Mouse (Mus musculus) lung, embryonic 15.5 days (tissue): ENCODE data around the gene Zfp768. TPM values are rescaled to one million over a fixed set of nuclear protein-coding genes. Genes with fewer than 3 reads are reported as not detected.
"Not testable (repeated sequence)": the region's sequence is repeated elsewhere in the genome, so short reads cannot be mapped to it uniquely, and the experiment has no call there.

Source experiments
- ATAC-seq: fragments of 200-750 bp; cut with Nextera tagmentation; 2 replicates; pipeline ENCODE4 v1.8.0; 2017; ENCODE audit warnings: moderate number of reproducible peaks, borderline replicate concordance; ENCODE audit not compliant: low FRiP score, low TSS enrichment; ENCODE audit errors: extremely low read depth
- H3K27ac ChIP-seq: fragments of 300-500 bp; sonication (generic); 2 replicates; pipeline ENCODE4 v1.5.1; 2015; ENCODE audit warnings: moderate library complexity, mild to moderate bottlenecking, inconsistent platforms
- H3K27me3 ChIP-seq: fragments of 300-500 bp; sonication (generic); 2 replicates; pipeline ENCODE4 v1.6.1; 2015; ENCODE audit warnings: inconsistent platforms
- H3K36me3 ChIP-seq: fragments of 300-500 bp; sonication (generic); 2 replicates; pipeline ENCODE4 v1.6.1; 2015; ENCODE audit warnings: inconsistent platforms
- H3K4me1 ChIP-seq: fragments of 300-500 bp; sonication (generic); 2 replicates; pipeline ENCODE4 v1.6.1; 2015; ENCODE audit warnings: inconsistent platforms
- H3K4me2 ChIP-seq: fragments of 300-500 bp; sonication (generic); 2 replicates; pipeline ENCODE4 v1.6.1; 2015; ENCODE audit warnings: inconsistent platforms, mild to moderate bottlenecking, moderate library complexity
- H3K4me3 ChIP-seq: fragments of 300-500 bp; sonication (generic); 2 replicates; pipeline ENCODE4 v1.5.1; 2015; ENCODE audit warnings: mild to moderate bottlenecking, inconsistent platforms
- H3K9ac ChIP-seq: fragments of 300-500 bp; sonication (generic); 2 replicates; pipeline ENCODE4 v1.6.1; 2015; ENCODE audit warnings: inconsistent platforms
- H3K9me3 ChIP-seq: fragments of 300-500 bp; sonication (generic); 2 replicates; pipeline ENCODE4 v1.6.1; 2016; ENCODE audit warnings: inconsistent platforms
- WGBS: fragments of 180-500 bp; shearing (Covaris S2); methylation state at CpG from one replicate; pipeline ENCODE4 v1.1.7; 2015; 5-methylcytosine and 5-hydroxymethylcytosine counted together
- polyA plus RNA-seq: library from polyadenylated mRNA; unstranded; fragments of >200 nt; fragmentation: Nextera tagmentation; extraction: Ambion mirVana; gene quantifications from 2 replicates; pipeline ENCODE4 v1.2.1, GENCODE M21; 2015

Zfp768 gene
- polyA plus RNA-seq: 16.8 and 18.1 TPM in 2 replicates

DNA sequence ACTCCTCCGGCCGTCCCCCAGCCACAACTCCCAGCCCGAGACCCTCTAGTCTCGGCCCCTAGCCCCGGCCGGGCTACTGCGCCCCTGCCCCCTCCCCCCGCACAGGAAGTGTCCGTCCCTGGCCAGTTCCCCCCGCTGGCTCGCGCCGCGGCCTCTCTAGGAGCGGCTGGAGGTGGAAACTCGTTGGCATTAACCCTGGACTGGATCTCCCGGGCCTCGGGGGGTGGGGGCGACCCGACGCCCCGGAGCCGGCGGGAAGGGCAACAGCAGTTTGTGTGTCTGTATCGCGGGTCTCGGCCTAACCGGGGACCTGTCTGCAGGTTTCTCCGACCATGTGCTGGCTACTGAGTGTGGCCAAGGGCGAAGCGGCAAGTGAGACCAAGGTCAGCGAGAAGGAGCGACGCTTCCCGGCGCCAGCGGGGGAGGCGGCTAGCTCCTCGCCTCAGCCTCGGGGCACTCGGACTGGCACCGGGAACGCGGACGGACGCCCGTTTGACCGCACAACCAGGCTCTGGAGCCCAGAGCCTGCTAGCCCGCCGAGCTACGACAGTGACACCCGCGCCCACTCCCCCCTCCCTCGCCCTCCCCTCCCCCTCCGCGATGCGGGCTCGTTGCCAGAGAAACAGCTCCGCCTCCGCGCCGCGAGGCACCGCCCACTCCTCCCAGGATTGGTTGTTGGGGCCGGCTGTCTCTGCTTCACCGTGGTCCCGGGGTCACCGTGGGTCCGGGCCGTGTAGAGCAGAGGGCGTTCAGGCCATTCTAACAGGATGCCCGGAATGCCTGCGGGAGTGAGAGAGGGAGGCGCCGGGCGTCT, at the start of gene Zfp768:
Gene Zfp768 (minus strand): TSS at position 78 of the 814 bp plus-strand sequence.
- Histone ChIP-seq H3K27ac (peak within 1 kb of the TSS; percentile 97), H3K4me1 (peaks cover 25% of the 10 kb centered on the region)
- under 1% methylated on average over 75 of the region's 76 CpGs for WGBS

GRCm38 (mm10) chr7:127393944-127394333, 48.5 kb upstream of the Zfp768 start:
- H3K4me2 ChIP-seq: peak overlapping the region; percentile 86
- H3K4me1 ChIP-seq: peaks cover 13% of the 10 kb centered on the region
- H3K4me3 ChIP-seq: peak overlapping the region; percentile 66
- H3K27ac ChIP-seq: peak overlapping the region; percentile 85; the same call in 1 of the 2 replicates
- no peak; the same call in 1 of the 2 replicates for ATAC-seq
- 11% methylated on average over 7 of the region's 7 CpGs for WGBS
- no peaks in the 10 kb centered on the region for H3K9me3 ChIP-seq
- peaks cover 7% of the 10 kb centered on the region; the same call in 1 of the 2 replicates for H3K36me3 ChIP-seq
- H3K9ac ChIP-seq: peak overlapping the region; percentile 49
- no peaks in the 10 kb centered on the region for H3K27me3 ChIP-seq

More for the DNA sequence above, at the start of gene Zfp768:
- Histone ChIP-seq H3K4me2 (peak within 1 kb of the TSS; percentile 82), H3K27me3 (no peaks in the 10 kb centered on the region), H3K36me3 (peaks cover 26% of the 10 kb centered on the region), H3K9ac (peak within 1 kb of the TSS; percentile 98), H3K9me3 (no peaks in the 10 kb centered on the region), H3K4me3 (peak within 1 kb of the TSS; percentile 97)
- peak; percentile 91 for ATAC-seq

- under 1% methylated on average over 45 of the region's 45 CpGs for WGBS
- H3K36me3 ChIP-seq: peaks cover 7% of the 10 kb centered on the region; the same call in 1 of the 2 replicates
- peaks cover 13% of the 10 kb centered on the region for H3K4me1 ChIP-seq
- ATAC-seq: peak; percentile 94
- no peaks in the 10 kb centered on the region for H3K9me3 ChIP-seq
- H3K4me2 ChIP-seq: peak within 1 kb of the TSS; percentile 86
- H3K27ac ChIP-seq: peak within 1 kb of the TSS; percentile 85
- H3K9ac ChIP-seq: peak within 1 kb of the TSS; percentile 82
- peak within 1 kb of the TSS; percentile 66 for H3K4me3 ChIP-seq
- H3K27me3 ChIP-seq: no peaks in the 10 kb centered on the region
Measured at GRCm38 (mm10) chr7:127393157-127393943, 48.0 kb upstream of the Zfp768 start, which contains the start of gene E430018J23Rik. E430018J23Rik (minus strand) TSS chr7:127393629.

DNA sequence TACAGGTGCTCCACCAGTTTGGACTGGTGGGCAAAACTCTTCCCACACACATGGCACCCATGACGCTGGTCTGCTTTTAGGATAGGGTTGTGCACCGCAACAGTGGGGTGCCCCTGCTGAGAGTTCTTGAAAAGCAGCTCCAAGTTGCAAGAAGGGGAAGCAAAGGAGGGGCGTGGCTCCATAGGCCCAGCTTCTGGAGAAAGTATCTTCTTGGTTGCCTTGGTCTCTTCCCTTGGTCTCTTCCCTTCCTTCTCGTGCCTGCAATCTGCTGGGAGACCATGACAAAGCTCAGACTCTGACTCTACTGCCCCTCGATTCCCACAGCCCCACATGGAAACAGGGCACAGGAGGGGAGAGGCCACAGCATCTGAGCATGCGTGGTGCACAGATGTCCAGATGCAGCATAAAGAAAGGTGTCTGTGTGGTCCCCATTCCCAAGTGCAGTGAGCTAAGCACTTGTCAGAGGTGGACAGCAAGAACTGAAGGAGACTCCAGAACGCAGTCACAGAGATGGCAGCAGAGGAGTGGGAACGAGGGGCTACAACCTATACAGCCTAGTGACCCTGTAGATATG, 46.9 kb upstream of the Zfp768 start:
- H3K4me1 ChIP-seq: peaks cover 13% of the 10 kb centered on the region
- peak overlapping the region; percentile 86 for H3K4me2 ChIP-seq
- peak overlapping the region; percentile 66 for H3K4me3 ChIP-seq
- no peaks in the 10 kb centered on the region for H3K9me3 ChIP-seq
- H3K27me3 ChIP-seq: no peaks in the 10 kb centered on the region
- peaks cover 7% of the 10 kb centered on the region; the same call in 1 of the 2 replicates for H3K36me3 ChIP-seq
- H3K27ac ChIP-seq: no peak overlapping the region
- H3K9ac ChIP-seq: peak overlapping the region; percentile 82
- ATAC-seq: no peak
- 77% methylated on average over 8 of the region's 8 CpGs for WGBS

GRCm38 (mm10) chr7:127391538-127391937, 46.1 kb upstream of the Zfp768 start:
- Histone ChIP-seq H3K36me3 (peaks cover 7% of the 10 kb centered on the region; the same call in 1 of the 2 replicates), H3K9ac (no peak overlapping the region), H3K27ac (no peak overlapping the region), H3K27me3 (no peaks in the 10 kb centered on the region), H3K9me3 (no peaks in the 10 kb centered on the region), H3K4me1 (peaks cover 13% of the 10 kb centered on the region), H3K4me3 (no peak overlapping the region), H3K4me2 (no peak overlapping the region)
- ATAC-seq: no peak
- WGBS: 95% methylated on average over 16 of the region's 16 CpGs

DNA sequence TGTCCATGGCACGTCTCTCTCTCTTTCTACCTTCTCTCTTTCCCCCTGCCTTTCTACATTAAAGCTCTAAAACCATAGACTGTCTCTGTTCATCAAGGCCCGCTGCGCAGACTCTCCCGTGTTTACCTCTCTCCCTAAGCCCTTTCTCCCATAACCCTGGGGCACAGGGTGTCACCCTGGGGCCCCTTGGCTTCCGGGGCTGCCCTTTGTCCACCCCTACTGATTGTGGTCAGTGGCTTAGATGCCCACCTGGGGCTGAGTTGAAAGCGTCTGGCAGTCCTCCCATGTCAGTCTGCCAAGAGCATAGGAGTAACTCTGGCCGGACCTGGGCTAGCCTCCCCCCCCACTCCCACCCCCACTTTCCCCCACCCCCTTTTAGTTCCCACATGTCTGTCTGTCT, 44.9 kb upstream of the Zfp768 start:
- H3K27me3 ChIP-seq: no peaks in the 10 kb centered on the region
- H3K36me3 ChIP-seq: peaks cover 11% of the 10 kb centered on the region
- 68% methylated on average over 7 of the region's 7 CpGs for WGBS
- no peaks in the 10 kb centered on the region for H3K9me3 ChIP-seq
- ATAC-seq: no peak
- no peak overlapping the region for H3K4me3 ChIP-seq
- no peak overlapping the region for H3K27ac ChIP-seq
- no peak overlapping the region for H3K4me2 ChIP-seq
- peaks cover 13% of the 10 kb centered on the region for H3K4me1 ChIP-seq
- no peak overlapping the region for H3K9ac ChIP-seq

DNA sequence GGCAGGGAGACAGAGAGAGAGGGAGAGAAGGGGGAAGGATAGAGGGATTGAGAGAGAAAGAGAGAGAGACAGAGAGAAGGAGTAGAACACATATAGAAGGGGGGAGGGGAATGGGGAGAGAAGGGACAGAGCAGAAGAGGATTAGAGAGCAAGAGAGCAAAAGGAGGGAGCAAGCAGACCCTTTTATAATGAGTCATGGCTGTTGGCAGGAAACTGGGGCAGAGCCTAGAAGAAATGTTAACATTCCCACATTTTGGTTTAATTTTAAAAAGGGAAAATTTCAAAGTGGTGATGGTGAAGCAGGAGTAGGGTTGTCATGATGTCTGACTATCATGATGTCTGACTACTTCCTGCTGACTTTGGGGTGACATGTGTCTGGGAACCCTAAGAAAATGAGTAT, 42.8 kb upstream of the Zfp768 start:
- not testable (repeated sequence) for H3K27ac ChIP-seq, H3K9me3 ChIP-seq, H3K27me3 ChIP-seq, H3K4me2 ChIP-seq, H3K4me1 ChIP-seq, ATAC-seq, H3K9ac ChIP-seq, H3K4me3 ChIP-seq
- H3K36me3 ChIP-seq: peaks cover 23% of the 10 kb centered on the region

GRCm38 (mm10) chr7:127386641-127387392, 41.4 kb upstream of the Zfp768 start, which contains the start of gene 9130019O22Rik:
9130019O22Rik (minus strand) TSS chr7:127387166.
- Histone ChIP-seq H3K27ac (peak within 1 kb of the TSS; percentile 41; the same call in 1 of the 2 replicates), H3K9ac (peak within 1 kb of the TSS; percentile 64), H3K9me3 (no peaks in the 10 kb centered on the region), H3K4me3 (peak within 1 kb of the TSS; percentile 57), H3K4me2 (peak within 1 kb of the TSS; percentile 79), H3K36me3 (peaks cover 26% of the 10 kb centered on the region), H3K27me3 (no peaks in the 10 kb centered on the region), H3K4me1 (no peaks in the 10 kb centered on the region)
- WGBS: 10% methylated on average over 38 of the region's 38 CpGs
- peak; percentile 88 for ATAC-seq

DNA sequence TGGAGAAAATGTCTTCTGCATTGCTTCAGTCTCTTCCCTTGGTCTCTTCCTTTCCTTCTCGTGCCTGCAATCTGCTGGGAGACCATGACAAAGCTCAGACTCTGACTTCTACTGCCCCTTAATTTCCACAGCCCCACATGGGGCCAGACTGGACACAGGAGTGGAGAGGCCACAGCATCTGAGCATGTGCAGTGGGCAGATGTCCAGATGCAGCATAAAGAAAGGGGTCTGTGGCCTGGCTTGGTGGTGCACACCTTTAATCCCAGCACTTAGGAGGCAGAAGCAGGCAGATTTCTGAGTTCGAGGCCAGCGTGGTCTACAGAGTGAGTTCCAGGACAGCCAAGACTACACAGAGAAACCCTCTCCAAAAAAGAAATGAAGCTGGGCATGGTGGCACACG, 40.2 kb upstream of the Zfp768 start:
- H3K9me3 ChIP-seq, ATAC-seq, H3K27ac ChIP-seq, H3K27me3 ChIP-seq, H3K4me1 ChIP-seq, H3K9ac ChIP-seq, H3K4me3 ChIP-seq, H3K4me2 ChIP-seq: not testable (repeated sequence)
- WGBS: 93% methylated on average over 4 of the region's 4 CpGs
- H3K36me3 ChIP-seq: peaks cover 20% of the 10 kb centered on the region

DNA sequence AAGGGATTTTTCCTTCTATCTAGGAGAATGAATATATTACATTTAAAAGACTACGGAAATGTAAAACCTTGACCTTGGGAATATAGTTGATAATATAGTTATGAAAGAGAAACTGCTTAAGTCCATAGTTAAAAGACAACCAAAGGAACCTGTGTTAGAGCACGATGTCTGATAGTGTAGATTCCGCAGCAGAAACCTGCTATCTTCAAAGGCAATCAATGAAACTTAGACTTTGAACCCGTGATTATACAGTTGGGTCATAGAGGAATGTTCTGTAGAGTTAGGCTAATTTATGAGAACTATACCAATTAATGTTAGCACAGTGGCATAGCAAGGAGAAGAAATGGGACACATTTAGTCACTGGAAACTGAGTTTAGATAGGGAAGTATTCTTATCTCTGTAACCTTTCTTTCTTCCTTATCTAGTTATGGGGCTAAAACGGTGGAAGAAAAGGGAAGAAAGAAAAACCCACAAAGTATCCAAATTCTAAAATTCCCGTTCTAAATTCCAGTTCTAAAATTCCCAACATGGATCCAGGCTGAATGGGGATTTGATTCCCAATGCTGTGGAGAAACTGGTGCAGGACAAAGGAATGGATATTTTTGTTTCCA, 33.0 kb upstream of the Zfp768 start:
- Histone ChIP-seq H3K9me3 (no peaks in the 10 kb centered on the region), H3K27ac (no peak overlapping the region)
- ATAC-seq: no peak

More for the DNA sequence above, 33.0 kb upstream of the Zfp768 start:
- H3K4me3 ChIP-seq: no peak overlapping the region
- H3K36me3 ChIP-seq: peaks cover 14% of the 10 kb centered on the region; the same call in 1 of the 2 replicates
- no peaks in the 10 kb centered on the region for H3K27me3 ChIP-seq
- H3K4me2 ChIP-seq: no peak overlapping the region
- peaks cover 5% of the 10 kb centered on the region; the same call in 1 of the 2 replicates for H3K4me1 ChIP-seq
- no peak overlapping the region for H3K9ac ChIP-seq
- 67% methylated on average over 6 of the region's 6 CpGs for WGBS
